Mouse (Mus musculus): ENCODE data around the gene 9130213A22Rik. TPM values are rescaled to one million over a fixed set of nuclear protein-coding genes. Genes with fewer than 3 reads are reported as not detected.

The 9130213A22Rik gene
- total and polyA plus RNA-seq, 3 experiments, result 0.08 to 0.26 TPM; not detected in 1

DNA sequence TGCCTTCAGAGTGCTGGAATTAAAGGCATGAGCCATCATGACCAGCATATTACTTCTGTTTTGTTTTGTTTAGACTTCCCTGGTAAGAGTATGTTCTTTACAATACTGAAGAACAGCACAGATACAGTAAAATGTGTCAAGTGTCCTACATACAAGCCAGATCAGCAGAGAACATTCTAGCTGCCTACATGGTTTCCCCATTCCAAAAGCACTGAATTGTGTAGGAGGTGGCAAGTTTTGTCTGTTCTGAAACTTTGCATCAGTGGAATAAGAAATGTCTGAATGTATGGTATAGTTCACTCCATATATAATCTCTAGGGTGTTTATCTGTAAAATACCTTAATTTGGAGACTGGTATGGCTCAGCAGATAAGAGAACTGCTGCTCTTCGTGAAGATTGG lies 33.0 kb upstream of the 9130213A22Rik start:
- peaks cover 0 to 6% of the 10 kb centered on the region in 2 experiments; a peak in 2 of 4 replicates for H3K27me3 ChIP-seq (ENCODE audit: control insufficient read depth in 1 of 2, insufficient read depth in 2 of 2, low read length in 2 of 2)
- no peak overlapping the region for H3K4me3 ChIP-seq (ENCODE audit: control insufficient read depth in 1 of 2, insufficient read depth in 1 of 2, low read depth in 2 of 2, low read length in 2 of 2)
- no peak overlapping the region for H3K27ac ChIP-seq (ENCODE audit: control insufficient read depth, low read depth, low read length)
- H3K9ac ChIP-seq (ENCODE audit: control insufficient read depth, low read depth, low read length, poor library complexity, severe bottlenecking), result no peak overlapping the region
- TF ChIP-seq TCF12 (IDR thresholded peaks at IDR 0.05; ENCODE audit: low read depth, low read length) (peak; percentile 45; the same call in 1 of the 2 replicates), BHLHE40 (IDR thresholded peaks at IDR 0.05; ENCODE audit: borderline replicate concordance, low read depth, low read length) (no peak), GATA1 (IDR thresholded peaks at IDR 0.05; ENCODE audit: low read depth, low read length) (peak; percentile 46; the same call in 1 of the 2 replicates), EP300 (IDR thresholded peaks at IDR 0.05; ENCODE audit: low read depth in 1 of 2, low read length in 2 of 2) (0 out of 4 replicates have a peak, but pooled peaks of 1 of the 2 experiments have one; percentile 8)
- H3K36me3 ChIP-seq (ENCODE audit: control insufficient read depth in 1 of 2, insufficient read depth in 2 of 2, low read length in 2 of 2), result 0 out of 4 replicates have a peak, but pooled peaks cover 0 to 2% of the 10 kb centered on the region in 2 experiments
- H3K4me1 ChIP-seq (ENCODE audit: control insufficient read depth in 1 of 2, insufficient read depth in 2 of 2, low read length in 2 of 2), result no peaks in the 10 kb centered on the region
- H3K79me2 ChIP-seq (ENCODE audit: control insufficient read depth, insufficient read depth, low read length, poor library complexity), result no peaks in the 10 kb centered on the region
- no peak for DNase-seq (ENCODE audit: low read depth, low spot score)
- H3K9me3 ChIP-seq (replicated peaks; ENCODE audit: insufficient read depth, low read length), result no peaks in the 10 kb centered on the region

DNA sequence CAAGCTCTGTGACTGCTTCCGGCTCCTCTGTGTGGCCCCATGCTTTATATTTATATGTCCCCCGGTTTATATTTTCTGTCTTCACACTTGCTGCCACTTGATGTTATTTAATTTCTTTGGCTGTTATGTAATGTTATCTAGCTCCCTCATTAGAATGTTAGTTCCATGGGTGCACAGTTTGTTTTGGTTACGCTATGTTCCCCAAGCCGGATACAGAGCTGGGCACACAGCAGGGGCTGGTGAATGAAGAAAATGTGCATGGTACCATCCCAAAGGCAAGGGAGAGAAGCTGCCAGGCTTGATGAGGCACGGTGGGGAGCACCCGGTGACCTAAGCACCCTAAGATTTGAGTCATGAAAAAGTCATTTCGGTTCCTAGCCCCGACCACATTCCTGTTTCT lies 31.4 kb upstream of the 9130213A22Rik start:
- Histone ChIP-seq H3K79me2 (ENCODE audit: control insufficient read depth, insufficient read depth, low read length, poor library complexity) (no peaks in the 10 kb centered on the region), H3K4me3 (ENCODE audit: control insufficient read depth in 1 of 2, insufficient read depth in 1 of 2, low read depth in 2 of 2, low read length in 2 of 2) (no peak overlapping the region), H3K9ac (ENCODE audit: control insufficient read depth, low read depth, low read length, poor library complexity, severe bottlenecking) (no peak overlapping the region), H3K36me3 (ENCODE audit: control insufficient read depth in 1 of 2, insufficient read depth in 2 of 2, low read length in 2 of 2) (0 out of 4 replicates have a peak, but pooled peaks cover 0 to 2% of the 10 kb centered on the region in 2 experiments), H3K4me1 (ENCODE audit: control insufficient read depth in 1 of 2, insufficient read depth in 2 of 2, low read length in 2 of 2) (no peaks in the 10 kb centered on the region), H3K27me3 (ENCODE audit: control insufficient read depth in 1 of 2, insufficient read depth in 2 of 2, low read length in 2 of 2) (peaks cover 0 to 10% of the 10 kb centered on the region in 2 experiments; a peak in 3 of 4 replicates), H3K27ac (ENCODE audit: control insufficient read depth, low read depth, low read length) (no peak overlapping the region), H3K9me3 (replicated peaks; ENCODE audit: insufficient read depth, low read length) (no peaks in the 10 kb centered on the region)
- DNase-seq (ENCODE audit: low read depth, low spot score), result no peak
- TF ChIP-seq CHD2 (IDR thresholded peaks at IDR 0.05; ENCODE audit: low read length), result no peak

DNA sequence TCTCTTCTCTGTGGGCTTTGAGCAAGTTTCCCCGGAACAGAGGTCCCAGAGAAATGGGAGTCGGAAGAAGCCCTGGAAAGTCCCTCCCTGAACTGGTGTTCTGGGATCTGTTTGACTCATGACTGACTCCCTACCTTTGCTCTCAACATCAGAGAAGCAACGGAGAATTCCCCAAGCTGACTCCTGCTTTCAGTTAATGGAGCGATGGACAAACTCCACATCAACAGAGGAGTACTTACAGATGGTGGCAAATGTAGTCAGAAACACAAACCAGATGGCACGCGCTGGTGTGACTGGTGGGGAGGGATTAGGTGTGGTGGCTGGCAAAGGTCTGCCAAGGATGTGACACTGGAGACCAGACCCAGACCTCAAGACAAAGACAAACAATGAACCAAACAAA lies 28.6 kb upstream of the 9130213A22Rik start:
- DNase-seq (ENCODE audit: low read depth, low spot score), result no peak
- Histone ChIP-seq H3K36me3 (ENCODE audit: control insufficient read depth in 1 of 2, insufficient read depth in 2 of 2, low read length in 2 of 2) (0 out of 4 replicates have a peak, but pooled peaks cover 0 to 2% of the 10 kb centered on the region in 2 experiments), H3K27me3 (ENCODE audit: control insufficient read depth in 1 of 2, insufficient read depth in 2 of 2, low read length in 2 of 2) (peaks cover 7 to 15% of the 10 kb centered on the region in 2 experiments), H3K9me3 (replicated peaks; ENCODE audit: insufficient read depth, low read length) (no peaks in the 10 kb centered on the region), H3K4me3 (ENCODE audit: control insufficient read depth in 1 of 2, insufficient read depth in 1 of 2, low read depth in 2 of 2, low read length in 2 of 2) (no peak overlapping the region), H3K4me1 (ENCODE audit: control insufficient read depth in 1 of 2, insufficient read depth in 2 of 2, low read length in 2 of 2) (no peaks in the 10 kb centered on the region), H3K27ac (ENCODE audit: control insufficient read depth, low read depth, low read length) (no peak overlapping the region), H3K9ac (ENCODE audit: control insufficient read depth, low read depth, low read length, poor library complexity, severe bottlenecking) (no peak overlapping the region), H3K79me2 (ENCODE audit: control insufficient read depth, insufficient read depth, low read length, poor library complexity) (no peaks in the 10 kb centered on the region)
- TF ChIP-seq GABPA (IDR thresholded peaks at IDR 0.05; ENCODE audit: low read depth, low read length) (no peak), HCFC1 (IDR thresholded peaks at IDR 0.05; ENCODE audit: low read depth, low read length) (no peak), UBTF (IDR thresholded peaks at IDR 0.05; ENCODE audit: borderline replicate concordance, insufficient read depth, low read depth, low read length) (no peak), USF2 (IDR thresholded peaks at IDR 0.05; ENCODE audit: borderline replicate concordance in 1 of 2, insufficient read depth in 1 of 2, low read depth in 1 of 2, low read length in 2 of 2) (no peak), ZKSCAN1 (IDR thresholded peaks at IDR 0.05; ENCODE audit: low read depth, low read length) (no peak), ELF1 (IDR thresholded peaks at IDR 0.05; ENCODE audit: low read depth, low read length) (no peak), SIN3A (IDR thresholded peaks at IDR 0.05; ENCODE audit: low read length) (no peak), CTCF (IDR thresholded peaks at IDR 0.05 in 2 of 3, conservative IDR thresholded peaks at IDR 0.05 in 1 of 3; ENCODE audit: control insufficient read depth in 1 of 3, insufficient read depth in 1 of 3, low read depth in 2 of 3, low read length in 3 of 3, poor library complexity in 1 of 3, severe bottlenecking in 1 of 3) (no peak), MAFK (IDR thresholded peaks at IDR 0.05; ENCODE audit: borderline replicate concordance, low read depth, low read length) (no peak), MAZ (IDR thresholded peaks at IDR 0.05; ENCODE audit: low read depth, low read length) (no peak), CHD1 (IDR thresholded peaks at IDR 0.05; ENCODE audit: low read depth, low read length) (no peak), TAL1 (IDR thresholded peaks at IDR 0.05; ENCODE audit: low read length) (no peak), ZNF384 (IDR thresholded peaks at IDR 0.05; ENCODE audit: low read depth, low read length) (no peak)

Data from MEL (cell line).